Mouse (Mus musculus): Measurements from ENCODE around the gene Cacna1i.

Cacna1i gene

DNA sequence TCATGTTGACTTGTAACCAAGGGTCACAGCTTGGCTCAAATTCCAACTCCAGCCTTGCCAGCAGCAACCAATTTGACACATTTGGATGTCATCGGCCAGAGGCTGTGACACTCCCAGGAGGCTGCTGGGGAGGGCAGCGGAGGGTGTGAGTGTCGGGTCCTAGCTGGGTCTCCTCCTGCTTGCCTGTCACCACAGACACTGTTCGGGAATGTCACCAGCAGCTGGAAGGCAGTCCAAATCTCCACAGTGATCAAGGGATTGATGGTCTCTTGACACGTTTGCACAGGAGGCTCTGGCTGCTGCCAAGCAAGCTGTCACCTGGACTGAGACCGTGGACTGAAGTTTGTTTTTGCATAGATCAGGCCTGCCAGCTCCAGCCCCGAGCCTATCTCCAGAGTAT lies 123.6 kb downstream of the Cacna1i start:
- DNase-seq (ENCODE audit: low spot score) = no peak

DNA sequence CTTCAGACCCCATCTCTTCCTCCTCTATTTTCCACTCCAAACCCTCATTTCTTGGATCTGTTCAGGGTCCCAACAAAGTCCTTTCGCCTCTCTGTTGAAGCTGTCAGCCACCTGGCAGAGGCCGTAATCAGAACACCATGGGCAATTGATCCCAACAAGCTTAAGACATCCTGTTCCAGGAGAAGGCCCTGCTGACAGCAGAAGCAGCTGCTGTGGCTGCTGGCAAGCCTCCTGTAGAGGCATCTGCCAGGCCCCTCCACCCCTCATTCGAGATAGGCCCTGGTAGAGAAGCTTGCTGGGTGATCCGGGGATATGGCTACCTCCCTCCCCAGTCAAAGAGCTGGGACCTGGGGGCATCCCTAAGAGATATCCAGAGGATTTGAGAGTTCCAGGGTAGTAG lies 126.0 kb downstream of the Cacna1i start:
- DNase-seq (ENCODE audit: low spot score) = no peak

DNA sequence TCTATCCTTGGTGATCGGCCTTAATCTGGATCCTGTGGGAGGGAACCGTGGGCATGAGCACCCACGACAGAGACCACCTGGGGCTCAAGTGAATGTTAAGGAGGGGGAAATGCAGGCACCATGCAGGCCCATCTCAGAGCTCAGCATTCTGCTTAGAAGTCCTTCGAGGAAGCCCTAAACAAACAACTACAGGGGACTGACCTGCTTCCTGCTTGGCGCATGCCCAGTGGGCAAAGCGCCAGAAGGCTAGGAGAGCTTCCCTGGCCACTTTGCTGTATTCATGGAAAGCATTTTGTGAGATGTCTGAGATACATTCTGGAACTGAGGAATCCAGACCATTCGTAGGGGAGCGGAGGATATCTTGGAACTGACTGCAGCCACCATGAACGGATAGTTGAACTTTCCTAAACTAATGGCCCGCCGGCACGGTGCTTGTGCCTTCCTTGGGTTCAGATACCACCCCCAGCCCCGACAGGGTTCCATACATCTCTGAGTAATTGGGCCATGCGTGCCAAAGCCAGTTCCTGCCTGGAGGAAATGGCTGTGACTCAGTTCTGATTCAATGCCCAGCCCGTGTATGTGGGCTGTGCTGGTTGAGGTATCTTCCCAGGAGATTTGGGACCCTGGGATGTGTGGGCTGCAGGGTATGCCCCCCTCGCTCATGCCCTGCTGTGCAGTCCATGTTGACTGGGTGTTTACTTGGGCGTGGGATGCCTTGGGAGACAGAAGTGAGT lies 127.1 kb downstream of the Cacna1i start:
- no peak for DNase-seq (ENCODE audit: low spot score)

DNA sequence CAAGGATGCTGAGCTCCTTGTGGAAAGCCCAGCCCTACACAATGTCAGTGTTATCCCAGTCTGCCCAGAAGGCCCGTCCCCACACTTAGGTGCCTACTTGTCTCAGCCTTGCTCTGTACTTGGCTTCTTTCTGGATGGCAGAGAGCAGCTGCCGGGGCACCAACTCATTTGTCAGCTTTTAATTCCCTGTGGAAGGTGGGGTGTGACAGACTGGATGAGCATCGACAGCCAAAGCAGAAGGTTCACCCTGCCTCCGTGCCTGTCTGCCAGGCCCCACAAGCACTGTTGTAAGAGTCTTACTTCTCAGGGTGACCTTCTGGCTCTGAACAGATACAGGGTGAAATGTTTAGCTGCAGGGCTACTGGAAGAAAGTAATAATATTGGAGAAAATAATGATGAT lies 128.1 kb downstream of the Cacna1i start:
- DNase-seq (ENCODE audit: low spot score) = no peak

DNA sequence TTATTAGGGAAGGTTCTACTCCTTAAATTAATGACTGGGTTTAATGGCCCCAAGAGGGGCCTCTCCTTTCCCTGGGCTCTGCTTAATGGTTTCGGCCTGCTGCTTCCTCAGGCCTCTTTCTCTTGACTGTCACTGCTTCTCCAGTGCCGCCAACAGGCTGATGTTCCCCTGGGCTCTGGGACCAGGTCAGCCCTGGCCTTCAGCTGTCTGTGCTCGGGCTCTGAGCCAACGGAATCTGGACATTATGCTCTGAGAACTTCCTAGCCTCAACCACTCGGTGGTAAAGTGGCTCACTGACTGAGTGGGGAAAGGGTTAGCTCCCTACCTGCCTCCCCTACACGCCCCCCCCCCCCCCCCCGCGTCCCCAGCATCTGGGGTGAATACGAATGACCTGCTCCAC lies 130.0 kb downstream of the Cacna1i start:
- no peak for DNase-seq (ENCODE audit: low spot score)

DNA sequence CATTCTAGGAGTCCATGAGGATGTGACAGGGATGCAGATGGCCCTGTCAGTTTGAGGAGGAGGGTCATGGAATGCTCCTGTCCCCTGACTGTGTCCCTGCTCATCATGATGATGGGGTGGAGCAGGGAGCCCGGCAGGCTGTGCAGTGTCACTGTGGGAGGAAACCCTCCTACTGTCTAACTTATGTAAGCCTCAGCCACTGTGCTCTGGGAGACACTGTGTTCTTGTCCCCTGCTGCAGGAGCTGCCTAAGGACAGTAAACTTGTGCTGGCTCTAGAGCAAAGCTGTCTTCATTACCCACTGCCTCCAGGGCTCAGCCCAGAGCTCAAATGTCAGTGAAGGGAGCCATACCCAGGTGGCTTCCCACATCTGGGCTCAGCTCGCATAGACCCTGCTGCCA lies 131.1 kb downstream of the Cacna1i start:
- DNase-seq (ENCODE audit: low spot score) = no peak

DNA sequence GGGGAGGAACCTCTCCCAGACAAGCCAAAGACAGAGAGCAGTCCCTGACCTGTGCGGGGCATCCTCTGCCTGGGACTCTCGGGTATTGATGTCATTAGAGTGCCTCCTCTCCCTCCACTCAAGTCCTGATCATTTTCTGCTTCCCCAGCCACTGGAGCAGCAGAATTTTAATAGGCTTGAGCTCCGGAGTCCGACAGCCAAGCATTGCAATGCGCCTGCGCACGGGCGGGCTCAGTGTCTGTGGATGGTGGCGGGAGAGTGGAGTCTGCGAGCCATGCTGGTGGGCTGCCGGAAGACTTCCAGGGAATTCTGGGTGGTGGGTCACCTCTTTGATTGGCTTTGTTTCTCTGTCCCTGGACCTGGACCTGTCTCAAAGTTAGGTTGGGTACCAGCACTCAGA lies 143.3 kb downstream of the Cacna1i start:
- no peak for DNase-seq (ENCODE audit: low spot score)

DNA sequence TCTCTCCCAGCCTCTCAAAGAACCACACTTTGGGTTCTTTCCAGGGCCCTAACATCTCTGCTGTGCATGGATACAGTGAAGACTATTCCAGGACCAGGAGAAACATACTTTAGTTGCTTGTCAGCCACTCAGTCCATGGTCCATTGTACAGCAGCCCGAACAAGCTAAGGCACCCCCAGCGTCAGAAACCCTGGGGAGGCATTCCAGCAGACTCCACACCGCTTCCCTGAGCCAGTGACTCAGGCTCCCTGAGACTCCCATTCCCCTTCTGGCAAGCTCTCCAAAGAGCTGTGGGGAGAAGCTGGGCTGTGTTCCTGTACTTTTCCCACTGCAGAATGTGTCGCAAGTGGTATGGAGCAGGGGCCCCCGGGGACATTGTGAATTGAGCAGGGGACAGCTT lies 149.9 kb downstream of the Cacna1i start:
- DNase-seq (ENCODE audit: low spot score) = no peak

DNA sequence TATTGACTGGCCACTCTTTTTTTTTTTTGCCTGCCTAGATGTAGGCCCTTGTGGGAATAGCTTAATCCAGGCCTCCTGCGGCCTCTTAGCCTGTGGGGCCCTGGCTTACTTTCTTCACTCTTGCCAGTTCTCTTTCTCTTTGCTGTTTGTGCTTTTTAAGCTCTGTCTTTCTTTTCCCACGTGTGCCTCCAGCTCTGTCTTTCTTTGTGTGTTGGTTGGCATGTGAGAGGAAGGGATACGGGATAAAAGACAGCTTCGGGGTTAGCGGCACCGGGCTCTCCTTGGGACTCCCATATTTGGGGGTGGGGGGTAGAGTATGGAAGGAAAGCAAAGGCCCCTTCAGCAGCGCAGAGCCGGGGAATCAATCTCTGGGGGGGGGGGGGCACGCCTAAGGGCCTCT lies 151.0 kb downstream of the Cacna1i start:
- no peak for DNase-seq (ENCODE audit: low spot score)

DNA sequence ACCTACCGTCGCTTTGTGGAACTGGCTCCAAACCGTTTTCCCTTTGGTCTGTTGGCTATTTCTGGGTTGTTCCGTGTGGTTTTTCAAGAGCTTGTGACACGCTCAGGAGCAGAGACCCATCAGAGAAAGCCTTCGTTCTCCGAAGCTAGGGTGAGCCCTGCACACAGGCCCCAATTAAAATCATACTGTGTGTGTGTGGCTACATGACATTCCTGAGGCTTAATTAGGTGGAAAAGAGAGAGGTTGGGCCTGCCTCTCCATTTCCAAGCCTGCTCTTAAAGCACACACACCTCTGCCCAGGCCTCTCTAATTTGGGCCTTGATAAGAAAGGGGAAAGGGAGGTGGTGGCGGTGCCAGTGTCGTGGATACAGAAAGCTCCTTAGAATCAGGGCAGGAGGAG lies 151.4 kb downstream of the Cacna1i start:
- DNase-seq (ENCODE audit: low spot score) = no peak

DNA sequence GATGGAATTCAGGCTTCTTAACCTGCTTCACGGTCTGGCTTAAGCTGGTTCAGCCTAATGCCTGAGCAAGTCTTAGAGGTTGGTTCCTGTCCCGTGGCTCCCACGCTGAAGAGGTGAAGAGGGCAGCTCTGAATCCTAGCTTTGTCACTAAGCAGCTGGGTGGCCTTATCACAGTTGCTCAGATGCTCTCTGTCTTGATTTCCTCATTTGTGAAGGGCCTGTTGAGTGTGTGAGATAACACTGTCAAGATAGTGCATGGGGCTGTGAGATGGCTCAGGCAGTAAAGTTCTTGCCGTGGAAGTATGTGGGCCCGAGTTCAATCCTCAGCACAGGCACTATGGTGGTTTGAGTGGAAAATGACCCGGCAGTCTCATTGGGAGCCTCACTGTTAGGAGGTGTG lies 153.2 kb downstream of the Cacna1i start:
- no peak for DNase-seq (ENCODE audit: low spot score)

DNA sequence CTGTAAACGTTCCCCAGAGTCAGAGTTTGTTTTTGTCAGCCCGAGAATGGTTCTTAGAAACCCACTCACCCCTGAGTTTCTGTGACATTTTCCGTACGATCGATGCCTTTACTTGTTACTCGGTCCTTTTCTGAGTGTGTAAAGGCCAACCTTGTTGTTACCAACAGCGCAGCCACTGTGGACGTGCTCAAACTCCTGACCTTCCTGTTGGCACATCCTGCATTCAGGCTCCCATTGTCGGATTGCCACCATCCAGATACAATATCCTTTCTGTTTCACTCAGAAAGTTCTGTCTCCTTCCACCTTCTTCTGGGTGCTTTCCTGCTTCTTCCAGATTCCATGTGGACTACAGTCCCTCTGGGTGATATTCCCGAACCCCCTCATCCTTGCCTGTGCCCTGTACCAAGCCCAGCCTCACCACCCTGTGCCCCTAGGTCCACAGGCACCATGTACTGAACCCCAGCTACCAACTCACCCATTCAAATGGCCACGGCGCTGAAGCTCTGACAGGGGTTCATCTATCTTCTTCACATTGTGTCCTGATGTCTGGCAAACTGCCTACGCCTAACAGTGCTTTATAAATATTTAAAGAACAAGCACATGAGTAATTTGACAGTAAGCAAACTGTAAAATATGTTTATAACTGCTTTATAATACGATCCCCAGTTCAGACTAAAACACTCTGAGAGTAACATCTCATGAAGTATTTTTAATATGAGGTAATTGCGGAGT lies 159.1 kb downstream of the Cacna1i start:
- DNase-seq (ENCODE audit: low spot score) = no peak

Measured in embryo, embryonic 10.5 days (tissue).